Mouse (Mus musculus) C2C12 (cell line): ENCODE measurements at regions not wholly inside any gene's neighbourhood (a gene's known extent, or its start where the extent isn't known, plus 50 kb on each side); places are given as distances from the start of the nearest gene placed in this dataset.

Experiments
- H3K27me3 ChIP-seq: one replicate; pipeline ENCODE4 v1.6.1; 2011; ENCODE audit not compliant: control insufficient read depth, insufficient read depth, insufficient read length
- H3K36me3 ChIP-seq: one replicate; pipeline ENCODE4 v1.6.1; 2011; ENCODE audit not compliant: control insufficient read depth, insufficient read depth
- H3K4me3 ChIP-seq: one replicate; pipeline ENCODE4 v1.5.1; 2011; ENCODE audit warnings: mild to moderate bottlenecking, control low read depth; ENCODE audit not compliant: poor library complexity, insufficient read depth, severe bottlenecking
- H3K79me2 ChIP-seq: one replicate; pipeline ENCODE4 v1.6.1; 2011; ENCODE audit not compliant: control insufficient read depth, insufficient read depth
- H3K79me3 ChIP-seq: one replicate; pipeline ENCODE4 v1.6.1; 2011; ENCODE audit warnings: low read depth, control low read depth
- H3ac ChIP-seq: one replicate; pipeline ENCODE3; 2011; ENCODE audit warnings: low read depth; ENCODE audit not compliant: control insufficient read depth, insufficient read length
- CEBPB ChIP-seq: IDR thresholded peaks from one replicate; pipeline ENCODE4 v1.6.1; 2011; ENCODE audit warnings: low read depth, mild to moderate bottlenecking, control low read depth, moderate library complexity
- CTCF ChIP-seq: IDR thresholded peaks from one replicate; pipeline ENCODE4 v1.5.1; 2011; ENCODE audit not compliant: control insufficient read depth, insufficient read depth, insufficient read length
- FOSL1 ChIP-seq: IDR thresholded peaks from one replicate; pipeline ENCODE4 v1.8.0; 2011; ENCODE audit warnings: mild to moderate bottlenecking, low read length; ENCODE audit not compliant: poor library complexity, insufficient read depth, severe bottlenecking
- MAX ChIP-seq: IDR thresholded peaks from one replicate; pipeline ENCODE4 v1.6.1; 2011; ENCODE audit warnings: mild to moderate bottlenecking, control low read depth
- MYOD1 ChIP-seq: IDR thresholded peaks from one replicate; pipeline ENCODE4 v1.6.1; 2011; ENCODE audit warnings: low read depth; ENCODE audit not compliant: control insufficient read depth, insufficient read length
- MYOG ChIP-seq: IDR thresholded peaks from one replicate; pipeline ENCODE4 v1.6.1; 2011; ENCODE audit not compliant: control insufficient read depth, insufficient read length; ENCODE audit errors: extremely low read depth
- USF1 ChIP-seq: IDR thresholded peaks from one replicate; pipeline ENCODE4 v1.6.1; 2011; ENCODE audit warnings: low read depth, mild to moderate bottlenecking, control low read depth, moderate library complexity

GRCm38 (mm10) chr13:101611725-101612124 is 156.3 kb downstream of the Pik3r1 start:
- no peak overlapping the region for H3K4me3 ChIP-seq
- no peaks in the 10 kb centered on the region for H3K79me2 ChIP-seq
- H3K27me3 ChIP-seq, result no peaks in the 10 kb centered on the region
- H3K79me3 ChIP-seq, result no peaks in the 10 kb centered on the region
- no peaks in the 10 kb centered on the region for H3K36me3 ChIP-seq
- no peak for TF ChIP-seq MYOG
- TF ChIP-seq FOSL1, result no peak
- TF ChIP-seq USF1, result no peak
- no peak for TF ChIP-seq MYOD1
- TF ChIP-seq MAX, result no peak
- no peak for TF ChIP-seq CEBPB
- no peak for TF ChIP-seq CTCF
- no peak overlapping the region for H3ac ChIP-seq

GRCm38 (mm10) chr13:101606184-101606730 is 161.8 kb downstream of the Pik3r1 start:
- Histone ChIP-seq H3K79me3 (no peaks in the 10 kb centered on the region), H3K4me3 (no peak overlapping the region), H3K27me3 (no peaks in the 10 kb centered on the region), H3K79me2 (no peaks in the 10 kb centered on the region), H3K36me3 (no peaks in the 10 kb centered on the region), H3ac (no peak overlapping the region)
- TF ChIP-seq MYOD1 (no peak), MAX (no peak), CEBPB (no peak), FOSL1 (no peak), USF1 (no peak), MYOG (no peak), CTCF (no peak)

GRCm38 (mm10) chr13:101605685-101606084 is 162.3 kb downstream of the Pik3r1 start:
- H3K27me3 ChIP-seq, result no peaks in the 10 kb centered on the region
- TF ChIP-seq FOSL1, result no peak
- no peak for TF ChIP-seq USF1
- no peak for TF ChIP-seq CEBPB
- no peak for TF ChIP-seq MYOD1
- TF ChIP-seq CTCF, result no peak
- TF ChIP-seq MYOG, result no peak
- TF ChIP-seq MAX, result no peak
- H3K36me3 ChIP-seq, result no peaks in the 10 kb centered on the region
- no peaks in the 10 kb centered on the region for H3K79me3 ChIP-seq
- H3ac ChIP-seq, result no peak overlapping the region
- H3K4me3 ChIP-seq, result no peak overlapping the region
- H3K79me2 ChIP-seq, result no peaks in the 10 kb centered on the region

- Histone ChIP-seq H3K4me3 (no peak overlapping the region), H3K36me3 (no peaks in the 10 kb centered on the region), H3ac (no peak overlapping the region), H3K79me3 (no peaks in the 10 kb centered on the region), H3K27me3 (no peaks in the 10 kb centered on the region), H3K79me2 (no peaks in the 10 kb centered on the region)
- TF ChIP-seq CEBPB (no peak), FOSL1 (no peak), MYOG (no peak), MYOD1 (no peak), USF1 (no peak), MAX (no peak), CTCF (no peak)
These were observed 163.0 kb downstream of the Pik3r1 start for GRCm38 (mm10) chr13:101605051-101605450.

GRCm38 (mm10) chr13:101598126-101598485 is 169.9 kb downstream of the Pik3r1 start:
- Histone ChIP-seq H3ac (no peak overlapping the region), H3K79me2 (no peaks in the 10 kb centered on the region), H3K79me3 (no peaks in the 10 kb centered on the region), H3K4me3 (no peak overlapping the region), H3K36me3 (no peaks in the 10 kb centered on the region), H3K27me3 (no peaks in the 10 kb centered on the region)
- TF ChIP-seq CTCF (no peak), MAX (no peak), USF1 (no peak), FOSL1 (no peak), CEBPB (no peak), MYOD1 (no peak), MYOG (no peak)
